Mouse (Mus musculus): ENCODE measurements at regions not wholly inside any gene's neighbourhood (a gene's known extent, or its start where the extent isn't known, plus 50 kb on each side); places are given as distances from the start of the nearest gene placed in this dataset.

DNA sequence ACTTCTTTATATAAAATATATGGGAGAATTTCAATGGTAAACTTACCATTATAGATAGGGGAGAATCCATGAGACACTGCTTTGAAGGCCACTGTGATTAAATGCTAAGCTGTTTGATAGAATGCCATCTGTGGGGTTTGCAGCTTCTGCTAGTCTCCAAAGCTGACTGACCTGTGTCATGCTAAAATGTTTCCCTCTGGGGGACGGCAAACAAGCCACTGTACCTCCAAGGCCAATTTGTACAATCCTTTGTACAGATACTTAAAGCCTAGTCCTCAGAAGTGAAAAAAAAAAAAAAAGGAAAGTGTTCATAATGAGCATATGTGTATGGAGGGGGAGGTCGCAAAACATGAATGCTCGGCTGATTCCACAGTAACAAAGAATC lies 510.6 kb downstream of the Arl4a start:
- TF ChIP-seq CTCF (IDR thresholded peaks at IDR 0.05; ENCODE audit: low read depth, low read length) (no peak), GATA1 (IDR thresholded peaks at IDR 0.05; ENCODE audit: borderline replicate concordance, low read length) (no peak), TAL1 (conservative IDR thresholded peaks at IDR 0.05; ENCODE audit: low read depth, low read length) (no peak)

Data from G1E (cell line).